Mouse (Mus musculus) heart, embryonic 16.5 days (tissue): ENCODE data around the gene March1. TPM values are rescaled to one million over a fixed set of nuclear protein-coding genes. Genes with fewer than 3 reads are reported as not detected.
A peak's percentile ranks its signal among the peaks of the same experiment; 100 is the strongest.

Source experiments
- ATAC-seq: fragments of 200-750 bp; cut with Nextera tagmentation; replicated peaks from 2 replicates; pipeline ENCODE4 v1.8.0; 2017; ENCODE audit warnings: moderate number of reproducible peaks; ENCODE audit not compliant: insufficient read depth, low FRiP score; ENCODE audit errors: extremely low read depth
- H3K27ac ChIP-seq: fragments of 300-500 bp; sonication (generic); 2 replicates; pipeline ENCODE4 v1.5.1; 2014; ENCODE audit warnings: mild to moderate bottlenecking, low read length, control low read depth, moderate library complexity
- H3K27me3 ChIP-seq: fragments of 300-500 bp; sonication (generic); 2 replicates; pipeline ENCODE4 v1.6.1; 2014; ENCODE audit warnings: low read length, mixed read lengths; ENCODE audit not compliant: control insufficient read depth, insufficient read depth
- H3K36me3 ChIP-seq: fragments of 300-500 bp; sonication (generic); 2 replicates; pipeline ENCODE4 v1.6.1; 2014; ENCODE audit not compliant: control insufficient read depth, insufficient read depth
- H3K4me1 ChIP-seq: fragments of 300-500 bp; sonication (generic); 2 replicates; pipeline ENCODE4 v1.6.1; 2014; ENCODE audit warnings: low read length, mixed read lengths; ENCODE audit not compliant: control insufficient read depth, insufficient read depth
- H3K4me2 ChIP-seq: fragments of 300-500 bp; sonication (generic); 2 replicates; pipeline ENCODE4 v1.6.1; 2014; ENCODE audit warnings: low read depth, mild to moderate bottlenecking, control low read depth, low read length
- H3K4me3 ChIP-seq: fragments of 300-500 bp; sonication (generic); 2 replicates; pipeline ENCODE4 v1.5.1; 2014; ENCODE audit warnings: mild to moderate bottlenecking, control low read depth, low read length
- H3K9ac ChIP-seq: fragments of 300-500 bp; sonication (generic); 2 replicates; pipeline ENCODE4 v1.6.1; 2014; ENCODE audit warnings: low read length, control low read depth
- H3K9me3 ChIP-seq: fragments of 300-500 bp; sonication (generic); replicated peaks from 2 replicates; pipeline ENCODE4 v1.6.1; 2016; ENCODE audit warnings: low read length; ENCODE audit not compliant: control insufficient read depth
- WGBS: fragments of 180-500 bp; shearing (Covaris S2); extraction: QIAGEN DNeasy Blood & Tissue Kit; methylation state at CpG from one replicate; pipeline ENCODE4 v1.1.7; 2014; 5-methylcytosine and 5-hydroxymethylcytosine counted together
- polyA plus RNA-seq: library from polyadenylated mRNA; unstranded; fragments of >200 nt; fragmentation: Nextera tagmentation; extraction: Ambion mirVana; gene quantifications from 2 replicates; pipeline ENCODE4 v1.2.1, GENCODE M21; 2015

March1 gene
- polyA plus RNA-seq, 1 experiment from 2014 or later: 0.62 TPM

GRCm38 (mm10) chr8:65966502-65967222 is 349.0 kb downstream of the March1 start:
- Histone ChIP-seq H3K4me3 (no peak overlapping the region), H3K4me2 (peak overlapping the region; percentile 33; the same call in 1 of the 2 replicates)

GRCm38 (mm10) chr8:65967223-65967778 is 349.6 kb downstream of the March1 start:
- Histone ChIP-seq H3K27ac (no peak overlapping the region), H3K27me3 (no peaks in the 10 kb centered on the region), H3K9me3 (no peaks in the 10 kb centered on the region), H3K4me1 (no peaks in the 10 kb centered on the region), H3K9ac (no peak overlapping the region), H3K4me3 (no peak overlapping the region), H3K4me2 (no peak overlapping the region), H3K36me3 (no peaks in the 10 kb centered on the region)
- ATAC-seq: no peak
- WGBS: 67% methylated on average over 8 of the region's 8 CpGs

More at GRCm38 (mm10) chr8:65966502-65967222, 349.0 kb downstream of the March1 start:
- Histone ChIP-seq H3K4me1 (no peaks in the 10 kb centered on the region), H3K36me3 (no peaks in the 10 kb centered on the region), H3K27ac (no peak overlapping the region), H3K27me3 (no peaks in the 10 kb centered on the region), H3K9me3 (no peaks in the 10 kb centered on the region), H3K9ac (no peak overlapping the region)
- 13% methylated on average over 10 of the region's 10 CpGs for WGBS
- no peak for ATAC-seq

GRCm38 (mm10) chr8:65976905-65977304 is 359.2 kb downstream of the March1 start:
- no peak for ATAC-seq

GRCm38 (mm10) chr8:65982039-65982438 is 364.3 kb downstream of the March1 start:
- Histone ChIP-seq H3K27ac (no peak overlapping the region), H3K4me3 (no peak overlapping the region), H3K36me3 (no peaks in the 10 kb centered on the region), H3K27me3 (no peaks in the 10 kb centered on the region), H3K9me3 (no peaks in the 10 kb centered on the region), H3K9ac (no peak overlapping the region), H3K4me1 (no peaks in the 10 kb centered on the region), H3K4me2 (no peak overlapping the region)
- ATAC-seq: no peak
- 61% methylated on average over 2 of the region's 2 CpGs for WGBS

More at GRCm38 (mm10) chr8:65976905-65977304, 359.2 kb downstream of the March1 start:
- no peak overlapping the region for H3K27ac ChIP-seq
- H3K27me3 ChIP-seq: no peaks in the 10 kb centered on the region
- WGBS: 50% methylated on average over 5 of the region's 5 CpGs
- H3K9ac ChIP-seq: no peak overlapping the region
- H3K36me3 ChIP-seq: no peaks in the 10 kb centered on the region
- no peak overlapping the region for H3K4me3 ChIP-seq
- no peak overlapping the region for H3K4me2 ChIP-seq
- no peaks in the 10 kb centered on the region for H3K9me3 ChIP-seq
- H3K4me1 ChIP-seq: no peaks in the 10 kb centered on the region

GRCm38 (mm10) chr8:65987665-65988064 is 370.0 kb downstream of the March1 start:
- ATAC-seq: no peak
- no peaks in the 10 kb centered on the region for H3K4me1 ChIP-seq
- no peak overlapping the region for H3K4me3 ChIP-seq
- H3K9ac ChIP-seq: no peak overlapping the region
- H3K27me3 ChIP-seq: no peaks in the 10 kb centered on the region
- no peak overlapping the region for H3K4me2 ChIP-seq
- H3K36me3 ChIP-seq: no peaks in the 10 kb centered on the region
- no peak overlapping the region for H3K27ac ChIP-seq
- WGBS: 85% methylated on average over 1 of the region's 1 CpGs
- no peaks in the 10 kb centered on the region for H3K9me3 ChIP-seq

- H3K4me2 ChIP-seq: no peak overlapping the region
- no peaks in the 10 kb centered on the region for H3K36me3 ChIP-seq
- H3K4me1 ChIP-seq: no peaks in the 10 kb centered on the region
- 73% methylated on average over 2 of the region's 2 CpGs for WGBS
- no peak overlapping the region for H3K4me3 ChIP-seq
- H3K9ac ChIP-seq: no peak overlapping the region
- 0 out of 2 replicates have a peak, but pooled peaks cover 3% of the 10 kb centered on the region for H3K9me3 ChIP-seq
- H3K27ac ChIP-seq: no peak overlapping the region
- no peak for ATAC-seq
- no peaks in the 10 kb centered on the region for H3K27me3 ChIP-seq
Observed at GRCm38 (mm10) chr8:66022815-66023214, 405.1 kb downstream of the March1 start.

GRCm38 (mm10) chr8:66033651-66034050 is 416.0 kb downstream of the March1 start:
- Histone ChIP-seq H3K4me2 (no peak overlapping the region), H3K9me3 (no peaks in the 10 kb centered on the region), H3K36me3 (no peaks in the 10 kb centered on the region), H3K27me3 (no peaks in the 10 kb centered on the region), H3K4me3 (no peak overlapping the region), H3K9ac (no peak overlapping the region), H3K27ac (no peak overlapping the region), H3K4me1 (no peaks in the 10 kb centered on the region)
- 79% methylated on average over 3 of the region's 3 CpGs for WGBS
- ATAC-seq: no peak

GRCm38 (mm10) chr8:66034429-66034828 is 416.7 kb downstream of the March1 start:
- Histone ChIP-seq H3K9me3 (no peaks in the 10 kb centered on the region), H3K4me2 (no peak overlapping the region), H3K9ac (no peak overlapping the region), H3K27me3 (no peaks in the 10 kb centered on the region), H3K27ac (no peak overlapping the region), H3K4me3 (no peak overlapping the region), H3K36me3 (no peaks in the 10 kb centered on the region), H3K4me1 (no peaks in the 10 kb centered on the region)
- WGBS: 80% methylated on average over 3 of the region's 3 CpGs
- ATAC-seq: no peak

- Histone ChIP-seq H3K4me3 (no peak overlapping the region), H3K36me3 (no peaks in the 10 kb centered on the region), H3K9ac (no peak overlapping the region), H3K4me1 (no peaks in the 10 kb centered on the region; the same call in 1 of the 2 replicates), H3K27ac (no peak overlapping the region), H3K9me3 (no peaks in the 10 kb centered on the region), H3K27me3 (no peaks in the 10 kb centered on the region), H3K4me2 (no peak overlapping the region)
- no peak for ATAC-seq
- 79% methylated on average over 3 of the region's 3 CpGs for WGBS
Observed at GRCm38 (mm10) chr8:66094152-66094551, 476.5 kb downstream of the March1 start.
